16 mouse cellular contexts compared by ENCODE assay signal in genomic region chr8:106612047-106612446, GRCm38 (mm10). TPM values are rescaled to one million over a fixed set of nuclear protein-coding genes. Genes with fewer than 3 reads are reported as not detected.
DNase-seq lines count a peak whose midpoint lies in the region; ATAC-seq and TF ChIP-seq lines count a peak whose summit lies in the region.
"Had no signal": no experiment of that assay in that cellular context is flagged by ENCODE, and none has a peak within 500 bp of the region (broad histone marks: within the 10 kb centered on the region; RNA-seq: fewer than 3 reads in every experiment).

No protein-coding gene starts in this region.

- no peak overlapping the region for H3K9ac ChIP-seq in lung, embryonic 16.5 days (ENCODE audit: low read length)
- H3K9ac ChIP-seq in stomach, postnatal 0 days (ENCODE audit: low read length) = peak overlapping the region; percentile 13; the same call in 1 of the 2 replicates
- H3K9ac ChIP-seq: embryonic facial prominence, embryonic 12.5 days; hindbrain, embryonic 14.5 days had no signal

- 42% methylated on average over 3 of the region's 3 CpGs for WGBS in lung, embryonic 16.5 days
- 33% methylated on average over 3 of the region's 3 CpGs for WGBS in stomach, postnatal 0 days
- 71% methylated on average over 3 of the region's 3 CpGs for WGBS in hindbrain, embryonic 10.5 days

- no peak for ATAC-seq in lung, embryonic 16.5 days (ENCODE audit: low read depth)
- no peak for ATAC-seq in stomach, postnatal 0 days (ENCODE audit: low FRiP score, low TSS enrichment)

- peak overlapping the region; percentile 90 for H3K27ac ChIP-seq in lung, embryonic 16.5 days (ENCODE audit: low read length)
- H3K27ac ChIP-seq in stomach, postnatal 0 days (replicated peaks) = peak overlapping the region; percentile 90
- no peak overlapping the region; the same call in 1 of the 2 replicates for H3K27ac ChIP-seq in hindbrain, embryonic 10.5 days
- H3K27ac ChIP-seq: embryonic facial prominence, embryonic 12.5 days; hindbrain, embryonic 14.5 days had no signal

- H3K36me3 ChIP-seq in lung, embryonic 16.5 days (ENCODE audit: control insufficient read depth, insufficient read depth, low read length) = no peaks in the 10 kb centered on the region
- no peaks in the 10 kb centered on the region for H3K36me3 ChIP-seq in stomach, postnatal 0 days (ENCODE audit: control insufficient read depth, insufficient read depth, low read length)
- H3K36me3 ChIP-seq in hindbrain, embryonic 10.5 days = no peaks in the 10 kb centered on the region
- H3K36me3 ChIP-seq: embryonic facial prominence, embryonic 12.5 days; forebrain, embryonic 10.5 days had no signal

- H3K4me1 ChIP-seq in lung, embryonic 16.5 days (replicated peaks; ENCODE audit: control insufficient read depth, insufficient read depth, low read length) = peaks cover 35% of the 10 kb centered on the region
- no peaks in the 10 kb centered on the region for H3K4me1 ChIP-seq in stomach, postnatal 0 days (replicated peaks; ENCODE audit: control insufficient read depth, insufficient read depth)
- peaks cover 25% of the 10 kb centered on the region for H3K4me1 ChIP-seq in hindbrain, embryonic 10.5 days (replicated peaks)
- H3K4me1 ChIP-seq: embryonic facial prominence, embryonic 12.5 days had no signal

- H3K9me3 ChIP-seq in lung, embryonic 16.5 days (ENCODE audit: control insufficient read depth, low read length) = no peaks in the 10 kb centered on the region
- H3K9me3 ChIP-seq in stomach, postnatal 0 days (ENCODE audit: control insufficient read depth, low read length) = no peaks in the 10 kb centered on the region
- no peaks in the 10 kb centered on the region for H3K9me3 ChIP-seq in hindbrain, embryonic 10.5 days
- H3K9me3 ChIP-seq: embryonic facial prominence, embryonic 12.5 days; forebrain, embryonic 10.5 days had no signal

- TF ChIP-seq CTCF in stomach, postnatal 0 days (IDR thresholded peaks at IDR 0.05; ENCODE audit: low read depth) = no peak

- H3K4me2 ChIP-seq in lung, embryonic 16.5 days (ENCODE audit: low read depth, low read length) = 0 out of 2 replicates have a peak overlapping the region, but pooled peaks have one; percentile 4
- H3K4me2 ChIP-seq in stomach, postnatal 0 days (replicated peaks; ENCODE audit: low read depth) = no peak overlapping the region
- H3K4me2 ChIP-seq: embryonic facial prominence, embryonic 12.5 days; hindbrain, embryonic 14.5 days had no signal

- TF ChIP-seq EP300 in stomach, postnatal 0 days (optimal IDR thresholded peaks at IDR 0.05) = no peak

- no peak for DNase-seq in lung, postnatal 25 days (ENCODE audit: low spot score)
- DNase-seq in adipocyte (ENCODE audit: low spot score) = peak; percentile 20
- DNase-seq in lung, postnatal 36 days = peak; percentile 66
- DNase-seq in stomach, postnatal 0 days (ENCODE audit: low spot score) = peak; percentile 38
- DNase-seq in hindbrain, embryonic 10.5 days (ENCODE audit: low spot score) = no peak
- DNase-seq in urinary bladder, postnatal 14 days (ENCODE audit: low spot score) = no peak
- DNase-seq: adrenal gland, postnatal 25 days; cerebellum, postnatal 14 days; layer of hippocampus, adult 9-11 months; left cerebral cortex, postnatal 4 days; thymus, postnatal 14 days had no signal

- no peaks in the 10 kb centered on the region for H3K27me3 ChIP-seq in lung, embryonic 16.5 days (ENCODE audit: control insufficient read depth, insufficient read depth, low read depth, low read length)
- no peaks in the 10 kb centered on the region for H3K27me3 ChIP-seq in stomach, postnatal 0 days (ENCODE audit: control insufficient read depth, insufficient read depth, low read length)
- H3K27me3 ChIP-seq in hindbrain, embryonic 10.5 days (ENCODE audit: insufficient read depth, poor library complexity, severe bottlenecking) = peaks cover 8% of the 10 kb centered on the region
- H3K27me3 ChIP-seq: CH12.LX; embryonic facial prominence, embryonic 12.5 days had no signal

- H3K4me3 ChIP-seq in lung, embryonic 16.5 days (ENCODE audit: low read length) = no peak overlapping the region
- no peak overlapping the region for H3K4me3 ChIP-seq in stomach, postnatal 0 days (ENCODE audit: low read depth, low read length)
- H3K4me3 ChIP-seq in hindbrain, embryonic 10.5 days = no peak overlapping the region
- H3K4me3 ChIP-seq: embryonic facial prominence, embryonic 12.5 days; forebrain, embryonic 10.5 days had no signal

RNA-seq across cellular contexts. Expression of gene Cdh1, which starts 8.9 kb away (rescaled TPM):
- polyA plus RNA-seq in lung, embryonic 16.5 days (2015; fragmentation: Nextera tagmentation; extraction: Ambion mirVana) = 157 and 162 TPM in 2 replicates
- polyA plus RNA-seq in stomach, postnatal 0 days (2015; fragmentation: Nextera tagmentation; extraction: Ambion mirVana) = 118 and 131 TPM in 2 replicates
- polyA plus RNA-seq in hindbrain, embryonic 10.5 days (2016; fragmentation: Nextera tagmentation; extraction: Ambion mirVana) = 9.0 and 10.5 TPM in 2 replicates

RNA-seq across cellular contexts. Expression of gene Gm10073, which starts 38.8 kb away (rescaled TPM):
- 10.5 and 19.9 TPM in 2 replicates for polyA plus RNA-seq in lung, embryonic 16.5 days (2015; fragmentation: Nextera tagmentation; extraction: Ambion mirVana)
- 13.8 and 14.2 TPM in 2 replicates for polyA plus RNA-seq in stomach, postnatal 0 days (2015; fragmentation: Nextera tagmentation; extraction: Ambion mirVana)
- polyA plus RNA-seq in hindbrain, embryonic 10.5 days (2016; fragmentation: Nextera tagmentation; extraction: Ambion mirVana) = 6.2 and 8.0 TPM in 2 replicates

Comparison
In these comparisons a context has a peak if more than half of its experiments do, and no peak if none do; other contexts are left out.
1. DNase-seq: peak in adipocyte (single experiment), lung, postnatal 36 days (single experiment) and stomach, postnatal 0 days (single experiment); none in lung, postnatal 25 days (single experiment), hindbrain, embryonic 10.5 days (single experiment) and urinary bladder, postnatal 14 days (single experiment).
2. RNA of gene Cdh1, which starts 8.9 kb away (polyA plus RNA-seq): 157 to 162 TPM in lung, embryonic 16.5 days and 118 to 131 TPM in stomach, postnatal 0 days; 9.0 to 10.5 TPM in hindbrain, embryonic 10.5 days; every median in the first group is over 10 times any median in the second.